Mouse (Mus musculus) G1E (cell line): ENCODE measurements around the gene Gfra1. TPM values are rescaled to one million over a fixed set of nuclear protein-coding genes. Genes with fewer than 3 reads are reported as not detected.

Experiments used
- ATAC-seq: 2 replicates; pipeline ENCODE4 v1.8.0; 2016; ENCODE audit warnings: mild to moderate bottlenecking; ENCODE audit not compliant: insufficient number of reproducible peaks, poor library complexity, low FRiP score, severe bottlenecking; ENCODE audit errors: extremely low read depth
- DNase-seq: peaks from one replicate; pipeline ENCODE4 v3.0.0; 2012; ENCODE audit warnings: low spot score
- H3K27me3 ChIP-seq: 2 replicates; pipeline ENCODE4 v1.6.1; 2012; ENCODE audit warnings: mild to moderate bottlenecking, low read length, inconsistent platforms; ENCODE audit not compliant: insufficient read depth
- H3K36me3 ChIP-seq: replicated peaks from 2 replicates; pipeline ENCODE3; 2012; ENCODE audit warnings: mild to moderate bottlenecking, inconsistent platforms
- H3K4me1 ChIP-seq: 2 replicates; pipeline ENCODE4 v1.6.1; 2012; ENCODE audit warnings: low read depth, low read length, inconsistent platforms, mixed read lengths; ENCODE audit not compliant: insufficient read depth
- H3K4me3 ChIP-seq: 2 replicates; pipeline ENCODE4 v1.5.1; 2012; ENCODE audit warnings: low read depth, mild to moderate bottlenecking, inconsistent platforms, low read length, moderate library complexity, mixed read lengths
- H3K9me3 ChIP-seq: replicated peaks from 2 replicates; pipeline ENCODE4 v1.6.1; 2012; ENCODE audit warnings: inconsistent platforms
- CTCF ChIP-seq: IDR thresholded peaks from 2 replicates; pipeline ENCODE4 v1.5.1; 2012; ENCODE audit warnings: low read depth, low read length, inconsistent platforms, mixed read lengths
- GATA1 ChIP-seq: IDR thresholded peaks from 2 replicates; pipeline ENCODE4 v1.6.1; 2012; ENCODE audit warnings: borderline replicate concordance, low read length, inconsistent platforms, mixed read lengths
- GATA2 ChIP-seq: IDR thresholded peaks from 2 replicates; pipeline ENCODE4 v1.6.1; 2012; ENCODE audit warnings: low read depth, low read length, inconsistent platforms, borderline replicate concordance
- POLR2AphosphoS5 ChIP-seq: IDR thresholded peaks from 2 replicates; pipeline ENCODE4 v1.6.1; 2012; ENCODE audit warnings: low read depth, low read length, inconsistent platforms; ENCODE audit not compliant: insufficient replicate concordance
- TAL1 ChIP-seq: conservative IDR thresholded peaks from 2 replicates; pipeline ENCODE4 v1.6.1; 2012; ENCODE audit warnings: low read depth, low read length, inconsistent platforms, mixed read lengths
- polyA plus RNA-seq: library from polyadenylated mRNA; stranded (reverse); fragments of >175 nt; gene quantifications from 2 replicates; pipeline ENCODE4 v1.2.3, GENCODE M21; 2012
- total RNA-seq, 2 experiments: library from RNA; stranded (forward) in 1 of 2; stranded (reverse) in 1 of 2; fragments of 200-1000 nt in 1 of 2; fragments of >200 nt in 1 of 2; fragmentation: Nextera tagmentation in 1 of 2; gene quantifications; 2 replicates each; pipeline ENCODE4 v1.2.3; 2014 to 2017

Gfra1 gene
- total and polyA plus RNA-seq, 3 experiments = 0.16 TPM; not detected in 2

DNA sequence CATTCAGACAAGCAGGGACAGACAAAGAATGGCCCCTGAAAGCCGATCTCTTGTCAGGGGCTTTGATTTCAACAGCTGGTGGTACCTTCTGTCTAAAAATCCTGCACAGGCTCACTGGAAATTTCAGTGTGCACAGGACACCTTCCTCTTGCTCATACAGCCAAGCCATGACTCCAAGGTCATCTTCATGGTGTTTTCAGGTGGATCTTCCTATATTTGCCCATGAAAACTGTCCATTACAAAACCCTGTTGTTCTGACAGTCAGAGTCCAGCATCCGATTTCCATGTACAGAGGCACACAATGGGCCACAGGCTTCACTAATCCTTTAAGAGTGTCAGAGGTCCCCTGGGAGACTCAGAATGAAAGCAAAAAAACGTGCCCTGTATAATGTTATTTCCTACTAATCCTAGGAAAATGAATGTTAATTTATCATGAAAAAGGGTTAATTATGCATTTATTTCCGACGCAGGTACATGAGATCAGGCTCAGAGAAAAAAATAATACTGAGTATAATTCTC lies 105.8 kb downstream of the Gfra1 start:
- ATAC-seq = no peak
- peaks cover 27% of the 10 kb centered on the region for H3K9me3 ChIP-seq
- DNase-seq = no peak
- no peaks in the 10 kb centered on the region for H3K4me1 ChIP-seq
- no peaks in the 10 kb centered on the region for H3K36me3 ChIP-seq
- no peak for TF ChIP-seq TAL1
- no peak for TF ChIP-seq CTCF
- TF ChIP-seq GATA2 = no peak
- no peak for TF ChIP-seq GATA1
- TF ChIP-seq POLR2AphosphoS5 = no peak
- H3K4me3 ChIP-seq = no peak overlapping the region
- H3K27me3 ChIP-seq = no peaks in the 10 kb centered on the region

GRCm38 (mm10) chr19:58345137-58345536 lies 110.6 kb downstream of the Gfra1 start:
- peaks cover 33% of the 10 kb centered on the region for H3K9me3 ChIP-seq
- no peaks in the 10 kb centered on the region for H3K27me3 ChIP-seq
- no peak for DNase-seq
- no peak for TF ChIP-seq CTCF
- TF ChIP-seq GATA2 = no peak
- TF ChIP-seq TAL1 = no peak
- no peak for TF ChIP-seq GATA1
- TF ChIP-seq POLR2AphosphoS5 = no peak
- H3K4me1 ChIP-seq = no peaks in the 10 kb centered on the region
- no peak for ATAC-seq
- no peak overlapping the region for H3K4me3 ChIP-seq
- H3K36me3 ChIP-seq = no peaks in the 10 kb centered on the region

- H3K4me1 ChIP-seq = no peaks in the 10 kb centered on the region
- no peak for DNase-seq
- peaks cover 37% of the 10 kb centered on the region for H3K9me3 ChIP-seq
- ATAC-seq = no peak
- no peak overlapping the region for H3K4me3 ChIP-seq
- no peaks in the 10 kb centered on the region for H3K36me3 ChIP-seq
- TF ChIP-seq POLR2AphosphoS5 (no peak), GATA2 (no peak), TAL1 (no peak), CTCF (no peak), GATA1 (no peak)
- H3K27me3 ChIP-seq = no peaks in the 10 kb centered on the region
These were observed 114.4 kb downstream of the Gfra1 start for GRCm38 (mm10) chr19:58341351-58341750.

DNA sequence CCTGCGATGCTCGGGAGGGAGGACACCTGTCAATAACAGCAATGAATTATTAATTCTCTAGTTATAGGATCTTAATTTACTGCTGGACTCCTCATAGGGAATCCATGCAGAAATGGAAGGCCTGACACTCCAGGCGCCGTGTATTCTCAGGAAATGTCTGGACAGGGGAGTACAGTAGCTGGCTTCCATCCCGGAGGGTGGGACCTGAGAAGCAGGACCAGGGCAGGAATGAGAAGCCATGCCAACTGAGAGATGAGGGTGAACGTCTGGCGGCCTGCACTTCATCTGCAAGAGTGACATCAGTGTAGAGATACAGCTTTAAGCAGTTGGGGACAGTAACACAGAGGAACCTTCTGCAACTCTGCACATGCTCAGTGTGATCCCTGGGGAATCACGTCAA lies 115.5 kb downstream of the Gfra1 start:
- Histone ChIP-seq H3K27me3 (no peaks in the 10 kb centered on the region), H3K4me1 (no peaks in the 10 kb centered on the region), H3K4me3 (no peak overlapping the region), H3K36me3 (no peaks in the 10 kb centered on the region), H3K9me3 (peaks cover 37% of the 10 kb centered on the region)
- ATAC-seq (no peak), DNase-seq (no peak)
- TF ChIP-seq POLR2AphosphoS5 (no peak), TAL1 (no peak), CTCF (no peak), GATA1 (no peak), GATA2 (no peak)

DNA sequence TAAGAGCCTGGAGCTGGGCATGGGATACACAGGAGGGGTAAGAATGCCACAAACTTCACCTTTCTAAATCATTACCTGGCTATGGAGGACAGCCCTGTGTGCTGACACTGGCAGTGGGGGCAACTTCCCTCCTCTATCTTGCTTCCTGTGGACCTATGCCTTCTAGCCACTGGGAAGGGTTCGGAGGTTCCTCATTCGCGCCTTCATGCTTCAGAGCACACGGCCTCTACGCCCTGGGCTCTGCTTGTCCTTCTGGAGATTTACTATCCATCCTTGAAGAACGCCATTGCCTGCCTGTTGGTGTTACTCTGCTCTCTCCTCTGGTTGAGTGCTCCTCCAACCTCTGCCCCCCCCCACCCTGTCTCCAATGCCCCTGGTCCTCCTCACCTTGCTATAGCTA lies 118.9 kb downstream of the Gfra1 start:
- DNase-seq (no peak), ATAC-seq (no peak)
- no peaks in the 10 kb centered on the region for H3K4me1 ChIP-seq
- no peak for TF ChIP-seq GATA1
- no peak for TF ChIP-seq POLR2AphosphoS5
- TF ChIP-seq GATA2 = no peak
- no peak for TF ChIP-seq TAL1
- TF ChIP-seq CTCF = no peak
- no peaks in the 10 kb centered on the region for H3K27me3 ChIP-seq
- H3K36me3 ChIP-seq = no peaks in the 10 kb centered on the region
- no peak overlapping the region for H3K4me3 ChIP-seq
- peaks cover 34% of the 10 kb centered on the region for H3K9me3 ChIP-seq

DNA sequence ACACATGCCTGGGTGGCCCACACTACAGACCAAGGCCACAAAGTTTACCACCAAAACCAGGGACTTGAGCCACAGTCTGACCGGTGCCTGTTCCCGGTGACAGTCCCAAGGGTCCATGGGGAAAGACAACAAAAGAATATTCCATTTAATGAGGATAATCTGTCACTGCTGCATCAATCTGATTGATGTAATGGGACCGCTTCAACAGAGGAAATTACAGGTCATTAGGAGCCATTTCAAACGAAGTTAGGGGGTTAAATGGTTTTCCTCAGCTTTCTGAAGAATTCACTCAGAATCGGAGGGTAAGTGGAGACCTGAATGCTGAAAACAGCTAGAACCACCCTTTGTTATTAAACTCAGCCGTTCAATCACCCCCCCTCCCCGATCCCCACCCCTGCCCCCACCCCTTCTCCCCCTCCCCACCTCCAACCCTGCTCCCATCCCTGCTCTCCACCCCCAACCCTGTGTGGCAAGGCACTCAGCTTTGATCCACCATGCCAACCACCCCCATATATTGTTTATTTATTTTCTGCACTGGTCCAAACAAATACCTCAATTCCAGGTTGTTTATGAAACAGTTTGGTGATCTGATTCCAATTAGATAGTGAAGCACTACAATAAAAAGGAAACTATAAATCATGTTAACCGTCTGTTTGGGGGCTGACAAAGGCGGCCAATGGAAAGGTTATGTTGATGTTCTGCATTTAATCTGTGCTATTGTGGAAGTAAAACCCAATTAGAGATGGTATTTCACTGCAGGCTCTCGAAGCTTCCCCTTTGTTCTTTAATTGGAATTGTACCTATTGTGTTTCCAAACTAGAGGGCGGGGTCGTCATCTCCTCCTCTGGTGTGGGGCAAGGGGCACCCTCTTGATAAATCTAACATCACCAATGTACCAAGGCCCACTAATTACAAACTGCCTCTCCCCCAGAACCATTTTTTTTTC lies 119.9 kb downstream of the Gfra1 start:
- no peaks in the 10 kb centered on the region for H3K27me3 ChIP-seq
- H3K4me1 ChIP-seq = no peaks in the 10 kb centered on the region
- no peak overlapping the region for H3K4me3 ChIP-seq
- TF ChIP-seq POLR2AphosphoS5 (no peak), GATA1 (no peak), GATA2 (no peak), TAL1 (no peak), CTCF (no peak)
- DNase-seq = no peak
- peaks cover 37% of the 10 kb centered on the region for H3K9me3 ChIP-seq
- no peak for ATAC-seq
- no peaks in the 10 kb centered on the region for H3K36me3 ChIP-seq
